Mouse (Mus musculus) lung, postnatal 0 days (tissue): ENCODE results near the gene Suclg2.

Experiments
- CTCF ChIP-seq: IDR thresholded peaks from 2 replicates; pipeline ENCODE4 v1.5.1; 2016; ENCODE audit warnings: antibody characterized with exemption, mild to moderate bottlenecking
- EP300 ChIP-seq: IDR thresholded peaks from 2 replicates; pipeline ENCODE4 v1.6.1; 2016; ENCODE audit warnings: antibody characterized with exemption, mild to moderate bottlenecking, control low read depth

GRCm38 (mm10) chr6:95674651-95675050 is 43.9 kb downstream of the Suclg2 start:
- TF ChIP-seq CTCF (no peak), EP300 (no peak)
